Mouse (Mus musculus) erythroblast, embryonic 14.5 days (primary cell): ENCODE results near the gene Gpr142. TPM values are rescaled to one million over a fixed set of nuclear protein-coding genes. Genes with fewer than 3 reads are reported as not detected.

Experiments
- H3K27me3 ChIP-seq: 2 replicates; pipeline ENCODE4 v1.6.1; 2012; ENCODE audit warnings: inconsistent platforms; ENCODE audit not compliant: control insufficient read depth
- H3K36me3 ChIP-seq: 2 replicates; pipeline ENCODE4 v1.6.1; 2012; ENCODE audit warnings: mild to moderate bottlenecking, inconsistent platforms; ENCODE audit not compliant: control insufficient read depth
- H3K4me1 ChIP-seq: 2 replicates; pipeline ENCODE4 v1.6.1; 2012; ENCODE audit warnings: inconsistent platforms; ENCODE audit not compliant: control insufficient read depth
- H3K4me3 ChIP-seq: replicated peaks from 2 replicates; pipeline ENCODE3; 2012; ENCODE audit warnings: moderate library complexity, mild to moderate bottlenecking, inconsistent platforms
- H3K9me3 ChIP-seq: 2 replicates; pipeline ENCODE4 v1.6.1; 2012; ENCODE audit warnings: low read length, inconsistent platforms, mixed read lengths; ENCODE audit not compliant: control insufficient read depth
- GATA1 ChIP-seq: IDR thresholded peaks from 2 replicates; pipeline ENCODE4 v1.6.1; 2012; ENCODE audit warnings: low read length, inconsistent platforms, mixed read lengths
- TAL1 ChIP-seq: IDR thresholded peaks from 3 replicates; pipeline ENCODE4 v1.6.1; 2012; ENCODE audit warnings: low read length, inconsistent platforms, mixed read lengths
- polyA plus RNA-seq: library from polyadenylated mRNA; stranded (reverse); fragments of >175 nt; gene quantifications from 2 replicates; pipeline ENCODE4 v1.2.3, GENCODE M21; 2012

Gene Gpr142
- polyA plus RNA-seq, 1 experiment, result not detected

- Histone ChIP-seq H3K4me3 (no peak overlapping the region), H3K9me3 (no peaks in the 10 kb centered on the region), H3K36me3 (no peaks in the 10 kb centered on the region), H3K27me3 (peaks cover 35% of the 10 kb centered on the region), H3K4me1 (peaks cover 8% of the 10 kb centered on the region)
- TF ChIP-seq GATA1 (no peak), TAL1 (no peak)
Measured at GRCm38 (mm10) chr11:114847008-114847407, 48.3 kb downstream of the Gpr142 start.

GRCm38 (mm10) chr11:114849572-114849971 lies 50.8 kb downstream of the Gpr142 start:
- H3K4me1 ChIP-seq, result peaks cover 3% of the 10 kb centered on the region
- no peak overlapping the region for H3K4me3 ChIP-seq
- no peak for TF ChIP-seq GATA1
- TF ChIP-seq TAL1, result no peak
- no peaks in the 10 kb centered on the region for H3K36me3 ChIP-seq
- peaks cover 60% of the 10 kb centered on the region for H3K27me3 ChIP-seq
- no peaks in the 10 kb centered on the region for H3K9me3 ChIP-seq

GRCm38 (mm10) chr11:114850066-114850451 lies 51.3 kb downstream of the Gpr142 start:
- Histone ChIP-seq H3K27me3 (peaks cover 65% of the 10 kb centered on the region), H3K4me1 (peaks cover 3% of the 10 kb centered on the region), H3K36me3 (no peaks in the 10 kb centered on the region), H3K9me3 (no peaks in the 10 kb centered on the region), H3K4me3 (no peak overlapping the region)
- TF ChIP-seq TAL1, result no peak
- no peak for TF ChIP-seq GATA1

- TF ChIP-seq GATA1, result no peak
- TF ChIP-seq TAL1, result no peak
- Histone ChIP-seq H3K4me3 (peak within 1 kb of the TSS; percentile 58), H3K9me3 (no peaks in the 10 kb centered on the region), H3K4me1 (peaks cover 3% of the 10 kb centered on the region), H3K27me3 (peaks cover 66% of the 10 kb centered on the region), H3K36me3 (no peaks in the 10 kb centered on the region)
Measured at GRCm38 (mm10) chr11:114850452-114851268, 51.9 kb downstream of the Gpr142 start, which contains the start of gene Gprc5c. Gene Gprc5c (plus strand): TSS chr11:114851152.

GRCm38 (mm10) chr11:114851269-114851607 lies 52.5 kb downstream of the Gpr142 start:
- Histone ChIP-seq H3K27me3 (peaks cover 66% of the 10 kb centered on the region), H3K36me3 (no peaks in the 10 kb centered on the region), H3K4me3 (peak overlapping the region; percentile 58), H3K4me1 (peaks cover 3% of the 10 kb centered on the region), H3K9me3 (no peaks in the 10 kb centered on the region)
- no peak for TF ChIP-seq GATA1
- TF ChIP-seq TAL1, result no peak

- Histone ChIP-seq H3K4me1 (peaks cover 3% of the 10 kb centered on the region), H3K27me3 (peaks cover 66% of the 10 kb centered on the region), H3K4me3 (peak overlapping the region; percentile 58), H3K36me3 (no peaks in the 10 kb centered on the region), H3K9me3 (no peaks in the 10 kb centered on the region)
- TF ChIP-seq TAL1, result no peak
Measured at GRCm38 (mm10) chr11:114851608-114852310, 53.0 kb downstream of the Gpr142 start.

- Histone ChIP-seq H3K27me3 (peaks cover 66% of the 10 kb centered on the region), H3K36me3 (no peaks in the 10 kb centered on the region), H3K4me3 (peak overlapping the region; percentile 58), H3K4me1 (peaks cover 3% of the 10 kb centered on the region), H3K9me3 (no peaks in the 10 kb centered on the region)
- TF ChIP-seq GATA1 (no peak), TAL1 (no peak)
Measured at GRCm38 (mm10) chr11:114852311-114853173, 53.8 kb downstream of the Gpr142 start.

GRCm38 (mm10) chr11:114853174-114853838 lies 54.6 kb downstream of the Gpr142 start:
- peaks cover 66% of the 10 kb centered on the region for H3K27me3 ChIP-seq
- no peaks in the 10 kb centered on the region for H3K36me3 ChIP-seq
- peaks cover 3% of the 10 kb centered on the region for H3K4me1 ChIP-seq
- H3K9me3 ChIP-seq, result no peaks in the 10 kb centered on the region
- H3K4me3 ChIP-seq, result peak overlapping the region; percentile 58
- TF ChIP-seq TAL1 (no peak), GATA1 (no peak)
